Mouse (Mus musculus) neural tube, embryonic 10.5 days (tissue): ENCODE data around the gene Itgb2.

Source experiments
- DNase-seq: peaks from one replicate; pipeline ENCODE4 v3.0.0-alpha.2; 2017; ENCODE audit warnings: low spot score; ENCODE audit errors: extremely low spot score

Gene Itgb2

GRCm38 (mm10) chr10:77587091-77587775, 57.2 kb downstream of the Itgb2 start:
- DNase-seq, result no peak

- no peak for DNase-seq
These were observed 58.0 kb downstream of the Itgb2 start for GRCm38 (mm10) chr10:77588036-77588435.

GRCm38 (mm10) chr10:77589117-77589516, 59.1 kb downstream of the Itgb2 start:
- no peak for DNase-seq

- DNase-seq, result no peak
These were observed 59.7 kb downstream of the Itgb2 start for GRCm38 (mm10) chr10:77589749-77590148.

GRCm38 (mm10) chr10:77590812-77591211, 60.8 kb downstream of the Itgb2 start:
- peak; percentile 34 for DNase-seq

GRCm38 (mm10) chr10:77591546-77591945, 61.5 kb downstream of the Itgb2 start:
- DNase-seq, result no peak

GRCm38 (mm10) chr10:77596060-77596459, 66.0 kb downstream of the Itgb2 start:
- no peak for DNase-seq

- no peak for DNase-seq
These were observed 73.0 kb downstream of the Itgb2 start for GRCm38 (mm10) chr10:77603021-77603420.

GRCm38 (mm10) chr10:77604111-77604510, 74.1 kb downstream of the Itgb2 start:
- DNase-seq, result no peak

GRCm38 (mm10) chr10:77604958-77605357, 74.9 kb downstream of the Itgb2 start:
- DNase-seq, result no peak

- peak; percentile 39 for DNase-seq
These were observed 75.3 kb downstream of the Itgb2 start for GRCm38 (mm10) chr10:77605368-77605767.

GRCm38 (mm10) chr10:77605908-77606826, 76.1 kb downstream of the Itgb2 start, which contains the start of the genes Sumo3 and Gm49325:
Gene Sumo3, plus strand, starts transcription at chr10:77606097.
Gene Gm49325, plus strand, starts transcription at chr10:77606197.
- DNase-seq, result peak; percentile 94

- DNase-seq, result no peak
These were observed 76.8 kb downstream of the Itgb2 start for GRCm38 (mm10) chr10:77606855-77607254.

GRCm38 (mm10) chr10:77607441-77607840, 77.4 kb downstream of the Itgb2 start:
- no peak for DNase-seq

- no peak for DNase-seq
These were observed 78.5 kb downstream of the Itgb2 start for GRCm38 (mm10) chr10:77608589-77608988.

- no peak for DNase-seq
These were observed 80.3 kb downstream of the Itgb2 start for GRCm38 (mm10) chr10:77610221-77610961.

- DNase-seq, result no peak
These were observed 83.4 kb downstream of the Itgb2 start for GRCm38 (mm10) chr10:77613409-77613808.
